Mouse (Mus musculus) midbrain, embryonic 14.5 days (tissue): Measurements from ENCODE around the gene Ercc6l. TPM values are rescaled to one million over a fixed set of nuclear protein-coding genes. Genes with fewer than 3 reads are reported as not detected.

Experiments used
- ATAC-seq: fragments of 200-750 bp; cut with Nextera tagmentation; 2 replicates; pipeline ENCODE4 v1.8.0; 2017; ENCODE audit warnings: moderate number of reproducible peaks, moderate library complexity; ENCODE audit not compliant: low FRiP score, low TSS enrichment
- DNase-seq: peaks from one replicate; pipeline ENCODE4 v3.0.0-alpha.2; 2015
- H3K27ac ChIP-seq: fragments of 300-500 bp; sonication (generic); replicated peaks from 2 replicates; pipeline ENCODE4 v1.5.1; 2014; ENCODE audit warnings: mild to moderate bottlenecking, low read depth, low read length, moderate library complexity
- H3K27me3 ChIP-seq: fragments of 300-500 bp; sonication (generic); 2 replicates; pipeline ENCODE4 v1.6.1; 2014; ENCODE audit warnings: low read length, control low read depth, mixed read lengths; ENCODE audit not compliant: control insufficient read depth, insufficient read depth
- H3K36me3 ChIP-seq: fragments of 300-500 bp; sonication (generic); 2 replicates; pipeline ENCODE4 v1.6.1; 2014; ENCODE audit warnings: low read length, control low read depth; ENCODE audit not compliant: control insufficient read depth, insufficient read depth
- H3K4me1 ChIP-seq: fragments of 300-500 bp; sonication (generic); 2 replicates; pipeline ENCODE4 v1.6.1; 2014; ENCODE audit warnings: mild to moderate bottlenecking, antibody characterized with exemption, low read length, control low read depth; ENCODE audit not compliant: control insufficient read depth, insufficient read depth
- H3K4me2 ChIP-seq: fragments of 300-500 bp; sonication (generic); 2 replicates; pipeline ENCODE4 v1.6.1; 2014; ENCODE audit warnings: mild to moderate bottlenecking, low read length, moderate library complexity
- H3K4me3 ChIP-seq: fragments of 300-500 bp; sonication (generic); replicated peaks from 2 replicates; pipeline ENCODE4 v1.5.1; 2014; ENCODE audit warnings: low read depth, low read length
- H3K9ac ChIP-seq: fragments of 300-500 bp; sonication (generic); replicated peaks from 2 replicates; pipeline ENCODE4 v1.6.1; 2014; ENCODE audit warnings: mild to moderate bottlenecking, low read length, moderate library complexity
- H3K9me3 ChIP-seq: fragments of 300-500 bp; sonication (generic); 2 replicates; pipeline ENCODE4 v1.6.1; 2016; ENCODE audit warnings: low read length, control low read depth, mixed read lengths; ENCODE audit not compliant: control insufficient read depth
- WGBS: fragments of 180-500 bp; shearing (Covaris S2); extraction: QIAGEN DNeasy Blood & Tissue Kit; methylation state at CpG from one replicate; pipeline ENCODE4 v1.1.7; 2014; 5-methylcytosine and 5-hydroxymethylcytosine counted together
- polyA plus RNA-seq: library from polyadenylated mRNA; unstranded; fragments of >200 nt; fragmentation: Nextera tagmentation; extraction: Ambion mirVana; gene quantifications from 2 replicates; pipeline ENCODE4 v1.2.1, GENCODE M21; 2014

Ercc6l gene
- 1.3 and 3.4 TPM in 2 replicates for polyA plus RNA-seq

- H3K9ac ChIP-seq, result peak within 1 kb of the TSS; percentile 43; the same call in 1 of the 2 replicates
- WGBS, result 17% methylated on average over 42 of the region's 42 CpGs
Observed at GRCm38 (mm10) chrX:102156618-102157422, at the start of gene Ercc6l. Ercc6l (minus strand) TSS chrX:102157091.

GRCm38 (mm10) chrX:102190840-102191239 is 33.9 kb upstream of the Ercc6l start:
- Histone ChIP-seq H3K36me3 (peaks cover 7% of the 10 kb centered on the region), H3K4me1 (peaks cover 2% of the 10 kb centered on the region; the same call in 1 of the 2 replicates), H3K27ac (no peak overlapping the region), H3K9ac (no peak overlapping the region), H3K4me2 (no peak overlapping the region), H3K9me3 (no peaks in the 10 kb centered on the region), H3K4me3 (no peak overlapping the region), H3K27me3 (no peaks in the 10 kb centered on the region)
- no peak for DNase-seq
- ATAC-seq, result no peak
- 17% methylated on average over 1 of the region's 1 CpGs for WGBS

More at GRCm38 (mm10) chrX:102156618-102157422, at the start of gene Ercc6l:
- DNase-seq, result peak; percentile 96
- peak within 1 kb of the TSS; percentile 40 for H3K4me3 ChIP-seq
- no peaks in the 10 kb centered on the region for H3K4me1 ChIP-seq
- H3K36me3 ChIP-seq, result no peaks in the 10 kb centered on the region
- H3K9me3 ChIP-seq, result no peaks in the 10 kb centered on the region
- H3K4me2 ChIP-seq, result peak within 1 kb of the TSS; percentile 57
- peak; percentile 99 for ATAC-seq
- H3K27me3 ChIP-seq, result no peaks in the 10 kb centered on the region
- peak within 1 kb of the TSS; percentile 71 for H3K27ac ChIP-seq

GRCm38 (mm10) chrX:102189581-102189980 is 32.7 kb upstream of the Ercc6l start:
- ATAC-seq, result no peak
- WGBS, result 47% methylated on average over 5 of the region's 5 CpGs

GRCm38 (mm10) chrX:102188712-102189497 is 32.0 kb upstream of the Ercc6l start, which contains the start of gene Rps4x:
Rps4x (minus strand) TSS chrX:102189394.
- ATAC-seq, result peak; percentile 88
- H3K9me3 ChIP-seq, result no peaks in the 10 kb centered on the region
- peaks cover 2% of the 10 kb centered on the region; the same call in 1 of the 2 replicates for H3K4me1 ChIP-seq
- H3K9ac ChIP-seq, result peak within 1 kb of the TSS; percentile 71
- peak; percentile 91 for DNase-seq
- H3K4me2 ChIP-seq, result peak within 1 kb of the TSS; percentile 69
- 24% methylated on average over 37 of the region's 37 CpGs for WGBS
- peak within 1 kb of the TSS; percentile 49 for H3K4me3 ChIP-seq
- peaks cover 18% of the 10 kb centered on the region for H3K36me3 ChIP-seq
- H3K27me3 ChIP-seq, result no peaks in the 10 kb centered on the region
- H3K27ac ChIP-seq, result peak within 1 kb of the TSS; percentile 86

More at GRCm38 (mm10) chrX:102189581-102189980, 32.7 kb upstream of the Ercc6l start:
- peak overlapping the region; percentile 69; the same call in 1 of the 2 replicates for H3K4me2 ChIP-seq
- H3K27me3 ChIP-seq, result no peaks in the 10 kb centered on the region
- no peak overlapping the region for H3K27ac ChIP-seq
- H3K4me1 ChIP-seq, result peaks cover 2% of the 10 kb centered on the region; the same call in 1 of the 2 replicates
- no peak overlapping the region for H3K9ac ChIP-seq
- no peak for DNase-seq
- H3K4me3 ChIP-seq, result peak overlapping the region; percentile 49; the same call in 1 of the 2 replicates
- peaks cover 12% of the 10 kb centered on the region for H3K36me3 ChIP-seq
- H3K9me3 ChIP-seq, result no peaks in the 10 kb centered on the region

- H3K9ac ChIP-seq, result peak overlapping the region; percentile 31; the same call in 1 of the 2 replicates
- H3K4me1 ChIP-seq, result peaks cover 2% of the 10 kb centered on the region; the same call in 1 of the 2 replicates
- no peaks in the 10 kb centered on the region for H3K27me3 ChIP-seq
- no peak for DNase-seq
- no peak overlapping the region for H3K27ac ChIP-seq
- peak overlapping the region; percentile 49; the same call in 1 of the 2 replicates for H3K4me3 ChIP-seq
- WGBS, result 49% methylated on average over 11 of the region's 11 CpGs
- no peaks in the 10 kb centered on the region for H3K9me3 ChIP-seq
- ATAC-seq, result no peak
- H3K36me3 ChIP-seq, result peaks cover 32% of the 10 kb centered on the region
- peak overlapping the region; percentile 69 for H3K4me2 ChIP-seq
Observed at GRCm38 (mm10) chrX:102187023-102187699, 30.3 kb upstream of the Ercc6l start.

DNA sequence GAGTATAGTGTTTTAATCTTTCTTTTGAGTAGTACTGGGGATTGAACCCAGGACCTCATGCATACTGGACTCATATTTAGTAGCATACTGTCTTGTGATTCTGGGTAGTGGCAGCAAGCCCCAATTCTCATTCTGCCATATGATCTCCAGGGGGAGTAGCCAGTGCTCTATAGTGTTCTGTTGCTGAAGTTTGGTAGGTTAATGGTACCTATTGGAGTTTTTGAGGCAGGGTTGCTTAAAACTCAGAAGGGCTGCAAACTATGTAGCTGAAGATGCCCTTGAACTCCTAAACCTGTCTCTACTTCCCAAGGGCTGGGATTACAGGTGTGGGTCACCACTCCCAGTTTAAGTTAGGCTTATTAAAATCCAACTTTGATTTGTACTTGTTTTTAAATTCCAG is 25.7 kb upstream of the Ercc6l start:
- Histone ChIP-seq H3K4me2 (no peak overlapping the region), H3K4me3 (no peak overlapping the region), H3K27me3 (no peaks in the 10 kb centered on the region), H3K27ac (no peak overlapping the region), H3K9ac (no peak overlapping the region), H3K36me3 (peaks cover 32% of the 10 kb centered on the region), H3K9me3 (no peaks in the 10 kb centered on the region), H3K4me1 (peaks cover 2% of the 10 kb centered on the region; the same call in 1 of the 2 replicates)
- DNase-seq, result no peak
- ATAC-seq, result no peak

- Histone ChIP-seq H3K9ac (no peak overlapping the region), H3K36me3 (no peaks in the 10 kb centered on the region), H3K4me3 (no peak overlapping the region), H3K4me2 (no peak overlapping the region), H3K27ac (no peak overlapping the region), H3K9me3 (no peaks in the 10 kb centered on the region), H3K27me3 (no peaks in the 10 kb centered on the region), H3K4me1 (no peaks in the 10 kb centered on the region)
- no peak for DNase-seq
- 93% methylated on average over 5 of the region's 5 CpGs for WGBS
- no peak for ATAC-seq
Observed at GRCm38 (mm10) chrX:102175538-102176287, 18.8 kb upstream of the Ercc6l start.
